Mouse (Mus musculus): ENCODE measurements around the gene Glrx3. TPM values are rescaled to one million over a fixed set of nuclear protein-coding genes. Genes with fewer than 3 reads are reported as not detected.
A peak's percentile ranks its signal among the peaks of the same experiment; 100 is the strongest.

Glrx3 gene
- polyA plus RNA-seq, 1 experiment from 2014 or later: 218 TPM

- H3K4me3 ChIP-seq (replicated peaks; ENCODE audit: low read length): no peak overlapping the region
- H3K9me3 ChIP-seq (replicated peaks; ENCODE audit: control insufficient read depth, low read length): no peaks in the 10 kb centered on the region
- no peak overlapping the region for H3K9ac ChIP-seq (ENCODE audit: low read length)
- no peaks in the 10 kb centered on the region for H3K36me3 ChIP-seq (ENCODE audit: control insufficient read depth, insufficient read depth, low read length)
- H3K27ac ChIP-seq (ENCODE audit: low read length): no peak overlapping the region
- 63% methylated on average over 5 of the region's 5 CpGs for WGBS
- no peaks in the 10 kb centered on the region for H3K27me3 ChIP-seq (ENCODE audit: control insufficient read depth, insufficient read depth, low read length)
- no peak for ATAC-seq (ENCODE audit: insufficient read depth, low FRiP score)
- H3K4me1 ChIP-seq (ENCODE audit: control insufficient read depth, insufficient read depth, low read length): no peaks in the 10 kb centered on the region
- H3K4me2 ChIP-seq (ENCODE audit: low read depth, low read length): no peak overlapping the region
Measured at GRCm38 (mm10) chr7:137488391-137488790, 51.0 kb downstream of the Glrx3 start.

- Histone ChIP-seq H3K4me1 (ENCODE audit: control insufficient read depth, insufficient read depth, low read length) (no peaks in the 10 kb centered on the region), H3K4me2 (ENCODE audit: low read depth, low read length) (no peak overlapping the region), H3K36me3 (ENCODE audit: control insufficient read depth, insufficient read depth, low read length) (no peaks in the 10 kb centered on the region), H3K9me3 (replicated peaks; ENCODE audit: control insufficient read depth, low read length) (no peaks in the 10 kb centered on the region), H3K4me3 (replicated peaks; ENCODE audit: low read length) (no peak overlapping the region), H3K27me3 (ENCODE audit: control insufficient read depth, insufficient read depth, low read length) (no peaks in the 10 kb centered on the region), H3K9ac (ENCODE audit: low read length) (no peak overlapping the region), H3K27ac (ENCODE audit: low read length) (no peak overlapping the region)
- no peak for ATAC-seq (ENCODE audit: insufficient read depth, low FRiP score)
- 56% methylated on average over 4 of the region's 4 CpGs for WGBS
Measured at GRCm38 (mm10) chr7:137490711-137491110, 53.3 kb downstream of the Glrx3 start.

- ATAC-seq (ENCODE audit: insufficient read depth, low FRiP score): peak; percentile 77
- Histone ChIP-seq H3K36me3 (ENCODE audit: control insufficient read depth, insufficient read depth, low read length) (no peaks in the 10 kb centered on the region), H3K27ac (ENCODE audit: low read length) (peak overlapping the region; percentile 11; the same call in 1 of the 2 replicates), H3K9ac (ENCODE audit: low read length) (no peak overlapping the region), H3K4me1 (ENCODE audit: control insufficient read depth, insufficient read depth, low read length) (no peaks in the 10 kb centered on the region), H3K9me3 (replicated peaks; ENCODE audit: control insufficient read depth, low read length) (no peaks in the 10 kb centered on the region), H3K27me3 (ENCODE audit: control insufficient read depth, insufficient read depth, low read length) (no peaks in the 10 kb centered on the region), H3K4me2 (ENCODE audit: low read depth, low read length) (no peak overlapping the region), H3K4me3 (replicated peaks; ENCODE audit: low read length) (no peak overlapping the region)
- WGBS: 67% methylated on average over 8 of the region's 8 CpGs
Measured at GRCm38 (mm10) chr7:137492307-137492973, 55.0 kb downstream of the Glrx3 start.

GRCm38 (mm10) chr7:137498736-137499135 is 61.3 kb downstream of the Glrx3 start:
- ATAC-seq (ENCODE audit: insufficient read depth, low FRiP score): no peak
- WGBS: 71% methylated on average over 4 of the region's 4 CpGs
- H3K27ac ChIP-seq (ENCODE audit: low read length): no peak overlapping the region
- H3K4me1 ChIP-seq (ENCODE audit: control insufficient read depth, insufficient read depth, low read length): no peaks in the 10 kb centered on the region
- no peak overlapping the region for H3K9ac ChIP-seq (ENCODE audit: low read length)
- H3K9me3 ChIP-seq (replicated peaks; ENCODE audit: control insufficient read depth, low read length): no peaks in the 10 kb centered on the region
- no peaks in the 10 kb centered on the region for H3K27me3 ChIP-seq (ENCODE audit: control insufficient read depth, insufficient read depth, low read length)
- no peak overlapping the region for H3K4me2 ChIP-seq (ENCODE audit: low read depth, low read length)
- H3K36me3 ChIP-seq (ENCODE audit: control insufficient read depth, insufficient read depth, low read length): no peaks in the 10 kb centered on the region
- H3K4me3 ChIP-seq (replicated peaks; ENCODE audit: low read length): no peak overlapping the region

GRCm38 (mm10) chr7:137517588-137517987 is 80.2 kb downstream of the Glrx3 start:
- H3K4me1 ChIP-seq (ENCODE audit: control insufficient read depth, insufficient read depth, low read length): no peaks in the 10 kb centered on the region
- 0 out of 2 replicates have a peak overlapping the region, but pooled peaks have one; percentile 6 for H3K27ac ChIP-seq (ENCODE audit: low read length)
- no peak overlapping the region for H3K4me2 ChIP-seq (ENCODE audit: low read depth, low read length)
- H3K4me3 ChIP-seq (replicated peaks; ENCODE audit: low read length): no peak overlapping the region
- H3K9me3 ChIP-seq (replicated peaks; ENCODE audit: control insufficient read depth, low read length): no peaks in the 10 kb centered on the region
- peak; percentile 14; the same call in 1 of the 2 replicates for ATAC-seq (ENCODE audit: insufficient read depth, low FRiP score)
- no peaks in the 10 kb centered on the region for H3K36me3 ChIP-seq (ENCODE audit: control insufficient read depth, insufficient read depth, low read length)
- H3K27me3 ChIP-seq (ENCODE audit: control insufficient read depth, insufficient read depth, low read length): no peaks in the 10 kb centered on the region
- H3K9ac ChIP-seq (ENCODE audit: low read length): no peak overlapping the region

GRCm38 (mm10) chr7:137518028-137518576 is 80.7 kb downstream of the Glrx3 start:
- peak overlapping the region; percentile 28 for H3K27ac ChIP-seq (ENCODE audit: low read length)
- peak; percentile 70 for ATAC-seq (ENCODE audit: insufficient read depth, low FRiP score)
- WGBS: 41% methylated on average over 5 of the region's 5 CpGs

More at GRCm38 (mm10) chr7:137518028-137518576, 80.7 kb downstream of the Glrx3 start:
- Histone ChIP-seq H3K27me3 (ENCODE audit: control insufficient read depth, insufficient read depth, low read length) (no peaks in the 10 kb centered on the region), H3K4me3 (replicated peaks; ENCODE audit: low read length) (no peak overlapping the region), H3K9me3 (replicated peaks; ENCODE audit: control insufficient read depth, low read length) (no peaks in the 10 kb centered on the region), H3K4me2 (ENCODE audit: low read depth, low read length) (no peak overlapping the region), H3K4me1 (ENCODE audit: control insufficient read depth, insufficient read depth, low read length) (no peaks in the 10 kb centered on the region), H3K36me3 (ENCODE audit: control insufficient read depth, insufficient read depth, low read length) (no peaks in the 10 kb centered on the region), H3K9ac (ENCODE audit: low read length) (no peak overlapping the region)

Other genes with a start within 250 kb of the Glrx3 start
- gene Ebf3, start 123.2 kb upstream of the Glrx3 start, polyA plus RNA-seq (2015; fragmentation: Nextera tagmentation; extraction: Ambion mirVana): 0.79 and 0.84 TPM in 2 replicates
- 21.5 and 21.9 TPM in 2 replicates for gene 9430038I01Rik, start 26.9 kb upstream of the Glrx3 start, polyA plus RNA-seq (2015; fragmentation: Nextera tagmentation; extraction: Ambion mirVana)

All from stomach, embryonic 16.5 days (tissue).